Mouse (Mus musculus): Measurements from ENCODE around the gene Tsx. TPM values are rescaled to one million over a fixed set of nuclear protein-coding genes. Genes with fewer than 3 reads are reported as not detected.

The Tsx gene
- total and polyA plus RNA-seq, 2 experiments from 2014 or later: 0.52 TPM; not detected in 1

DNA sequence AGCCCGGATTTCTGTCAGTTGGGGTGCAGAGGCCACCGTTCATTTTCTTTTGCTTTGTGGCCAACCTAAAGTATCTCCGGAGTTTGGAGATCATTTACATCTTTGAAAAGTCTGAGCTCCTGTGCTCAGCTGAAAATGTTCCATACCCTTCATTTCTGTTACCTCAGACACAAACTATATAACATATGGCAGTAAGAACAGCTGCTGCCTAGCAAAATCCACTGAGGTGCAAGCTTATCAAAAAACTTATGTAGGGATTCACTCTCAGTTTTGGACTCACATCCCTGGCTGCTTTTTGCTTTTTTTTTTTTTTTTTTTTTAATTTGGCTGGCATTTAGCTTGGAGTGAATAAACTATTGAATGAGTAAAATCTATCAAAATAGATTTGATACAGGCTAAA, 26.1 kb upstream of the Tsx start:
- ATAC-seq (no peak), DNase-seq (no peak)
- Histone ChIP-seq H3K36me3 (ENCODE audit: insufficient read depth) (no peaks in the 10 kb centered on the region), H3K4me2 (ENCODE audit: low read depth) (no peak overlapping the region), H3K4me1 (ENCODE audit: insufficient read depth) (no peaks in the 10 kb centered on the region), H3K9ac (no peak overlapping the region), H3K27ac (ENCODE audit: low read depth, low read length) (no peak overlapping the region), H3K9me3 (ENCODE audit: low read length) (no peaks in the 10 kb centered on the region), H3K4me3 (ENCODE audit: low read depth, low read length) (no peak overlapping the region), H3K27me3 (ENCODE audit: insufficient read depth, low read length) (peaks cover 3% of the 10 kb centered on the region; the same call in 1 of the 2 replicates)
- 59% methylated on average over 3 of the region's 3 CpGs for WGBS
- no peak for TF ChIP-seq CTCF (IDR thresholded peaks at IDR 0.05; ENCODE audit: low read depth)

DNA sequence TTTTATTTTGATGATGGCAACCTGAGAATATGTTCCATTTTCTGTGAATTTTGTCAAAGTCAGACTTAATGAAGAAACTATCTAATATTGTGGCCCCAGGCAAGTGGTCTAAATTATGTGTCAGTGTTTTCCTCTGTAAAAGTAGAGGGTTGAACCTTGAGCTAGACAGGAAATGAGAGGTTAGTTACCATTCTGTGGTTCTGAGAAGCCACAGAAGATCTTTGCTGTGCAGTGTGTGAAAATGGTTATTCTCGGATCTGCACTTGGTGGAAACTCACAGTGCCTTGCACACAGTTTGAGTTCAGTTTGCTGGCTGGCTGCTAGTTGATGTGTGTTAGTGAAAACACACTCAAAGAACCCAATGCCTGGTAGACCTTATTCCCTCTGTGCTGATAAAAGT, 20.4 kb upstream of the Tsx start:
- Histone ChIP-seq H3K27ac (ENCODE audit: low read depth, low read length) (no peak overlapping the region), H3K4me2 (ENCODE audit: low read depth) (no peak overlapping the region), H3K36me3 (ENCODE audit: insufficient read depth) (no peaks in the 10 kb centered on the region), H3K9ac (no peak overlapping the region), H3K27me3 (ENCODE audit: insufficient read depth, low read length) (no peaks in the 10 kb centered on the region; the same call in 1 of the 2 replicates), H3K4me1 (ENCODE audit: insufficient read depth) (no peaks in the 10 kb centered on the region), H3K9me3 (ENCODE audit: low read length) (no peaks in the 10 kb centered on the region), H3K4me3 (ENCODE audit: low read depth, low read length) (no peak overlapping the region)
- no peak for TF ChIP-seq CTCF (IDR thresholded peaks at IDR 0.05; ENCODE audit: low read depth)
- 74% methylated on average over 1 of the region's 1 CpGs for WGBS
- DNase-seq (no peak), ATAC-seq (no peak)

DNA sequence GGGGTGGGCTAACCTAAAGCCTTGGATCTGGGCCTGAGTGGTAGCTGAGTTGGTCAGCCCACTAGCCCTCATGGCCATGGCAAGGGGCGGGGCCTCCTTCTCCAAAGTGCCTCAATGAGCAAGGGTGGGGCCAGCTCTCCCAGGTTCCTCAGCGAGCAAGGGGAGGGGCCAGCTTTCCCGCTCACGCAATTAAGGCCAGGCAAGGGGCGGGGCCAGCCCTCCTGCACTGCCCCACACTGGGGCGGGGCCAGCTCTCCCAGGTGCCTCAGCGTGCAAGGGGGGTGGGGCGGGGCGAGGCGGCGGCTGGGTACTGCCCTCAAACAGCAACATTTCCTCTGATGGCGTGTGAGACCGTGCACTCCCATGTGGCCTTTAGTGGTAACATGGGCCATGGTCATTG, 9.2 kb upstream of the Tsx start:
- ATAC-seq (no peak), DNase-seq (no peak)
- H3K4me2 ChIP-seq (ENCODE audit: low read depth): no peak overlapping the region
- H3K4me3 ChIP-seq (ENCODE audit: low read depth, low read length): no peak overlapping the region
- 39% methylated on average over 13 of the region's 13 CpGs for WGBS
- H3K27me3 ChIP-seq (ENCODE audit: insufficient read depth, low read length): no peaks in the 10 kb centered on the region; the same call in 1 of the 2 replicates
- no peaks in the 10 kb centered on the region for H3K4me1 ChIP-seq (ENCODE audit: insufficient read depth)
- no peaks in the 10 kb centered on the region for H3K36me3 ChIP-seq (ENCODE audit: insufficient read depth)
- no peak for TF ChIP-seq CTCF (IDR thresholded peaks at IDR 0.05; ENCODE audit: low read depth)
- no peak overlapping the region for H3K27ac ChIP-seq (ENCODE audit: low read depth, low read length)
- no peaks in the 10 kb centered on the region for H3K9me3 ChIP-seq (ENCODE audit: low read length)
- no peak overlapping the region for H3K9ac ChIP-seq

DNA sequence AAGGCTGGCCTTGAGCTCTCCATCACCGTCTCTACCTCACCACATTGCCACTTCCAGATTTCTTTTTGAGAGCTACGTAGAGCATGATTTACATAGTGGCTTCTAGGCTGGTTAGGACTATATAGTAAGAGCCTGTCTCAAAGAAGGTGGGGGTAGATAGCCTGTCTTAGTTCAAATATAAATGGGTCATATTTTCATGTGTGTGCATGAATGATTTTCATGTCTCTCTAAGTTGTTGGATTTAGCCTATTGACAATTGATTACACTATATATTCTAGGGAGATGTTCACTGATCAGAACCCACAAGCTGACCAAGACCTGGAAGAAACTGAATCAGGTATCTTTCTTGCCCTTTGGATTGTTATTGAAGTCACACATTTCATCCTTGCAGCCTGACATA, 7.4 kb downstream of the Tsx start, which contains the start of gene Gm26992:
Gm26992 (plus strand) TSS at position 301 of the 400 bp plus-strand sequence.
- no peak for TF ChIP-seq CTCF (IDR thresholded peaks at IDR 0.05; ENCODE audit: low read depth)
- Histone ChIP-seq H3K36me3 (ENCODE audit: insufficient read depth) (no peaks in the 10 kb centered on the region), H3K27me3 (ENCODE audit: insufficient read depth, low read length) (no peaks in the 10 kb centered on the region), H3K9ac (no peak within 1 kb of the TSS), H3K4me2 (ENCODE audit: low read depth) (no peak within 1 kb of the TSS), H3K4me1 (ENCODE audit: insufficient read depth) (no peaks in the 10 kb centered on the region), H3K27ac (ENCODE audit: low read depth, low read length) (no peak within 1 kb of the TSS), H3K4me3 (ENCODE audit: low read depth, low read length) (no peak within 1 kb of the TSS), H3K9me3 (ENCODE audit: low read length) (no peaks in the 10 kb centered on the region)
- no peak for ATAC-seq
- no peak for DNase-seq
- WGBS: 87% methylated on average over 2 of the region's 2 CpGs

DNA sequence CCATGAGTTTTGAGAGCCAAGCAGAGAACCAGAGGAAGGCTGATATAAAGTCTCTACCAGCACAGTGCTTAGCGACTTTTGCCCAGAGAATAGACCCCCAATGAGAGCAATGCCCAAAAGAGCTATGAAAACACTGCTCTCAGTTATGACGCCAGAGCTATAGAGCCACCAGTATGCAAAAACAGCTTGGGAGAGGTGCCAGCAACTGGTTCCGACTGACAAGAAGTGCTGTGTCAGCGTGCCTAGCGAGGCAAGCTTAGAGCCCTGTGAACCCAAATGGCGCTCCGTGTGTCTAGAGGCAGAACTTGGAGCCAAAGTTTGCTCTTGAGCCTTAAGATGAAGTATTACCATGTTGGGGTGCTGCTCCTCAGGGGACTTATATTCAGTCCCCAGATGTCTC, 13.4 kb downstream of the Tsx start:
- Histone ChIP-seq H3K9ac (no peak overlapping the region), H3K4me2 (ENCODE audit: low read depth) (no peak overlapping the region), H3K4me3 (ENCODE audit: low read depth, low read length) (no peak overlapping the region), H3K27me3 (ENCODE audit: insufficient read depth, low read length) (no peaks in the 10 kb centered on the region; the same call in 1 of the 2 replicates), H3K36me3 (ENCODE audit: insufficient read depth) (no peaks in the 10 kb centered on the region), H3K4me1 (ENCODE audit: insufficient read depth) (no peaks in the 10 kb centered on the region), H3K9me3 (ENCODE audit: low read length) (no peaks in the 10 kb centered on the region), H3K27ac (ENCODE audit: low read depth, low read length) (no peak overlapping the region)
- 68% methylated on average over 7 of the region's 7 CpGs for WGBS
- DNase-seq (no peak), ATAC-seq (no peak)
- no peak for TF ChIP-seq CTCF (IDR thresholded peaks at IDR 0.05; ENCODE audit: low read depth)

DNA sequence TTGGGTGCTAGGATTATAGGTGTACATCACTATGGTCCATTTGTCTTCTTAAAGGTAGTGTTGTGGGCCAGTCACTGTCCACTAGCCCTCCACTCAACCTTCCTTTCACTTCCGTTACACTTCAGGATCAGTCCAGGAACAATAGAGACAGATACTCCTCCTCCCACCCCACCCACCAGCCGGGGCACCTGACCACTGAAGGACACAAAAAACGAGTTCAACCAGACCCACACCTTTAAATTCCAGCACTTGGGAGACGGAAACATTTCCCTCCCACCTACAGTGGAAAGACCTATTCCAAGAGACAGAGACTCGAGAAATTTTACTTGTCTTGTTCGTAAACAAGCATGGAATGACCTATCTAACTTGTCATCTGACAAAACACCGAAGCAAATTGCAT, 18.0 kb downstream of the Tsx start:
- Histone ChIP-seq H3K4me2 (ENCODE audit: low read depth) (no peak overlapping the region), H3K27me3 (ENCODE audit: insufficient read depth, low read length) (no peaks in the 10 kb centered on the region; the same call in 1 of the 2 replicates), H3K9me3 (ENCODE audit: low read length) (no peaks in the 10 kb centered on the region), H3K36me3 (ENCODE audit: insufficient read depth) (no peaks in the 10 kb centered on the region), H3K9ac (no peak overlapping the region), H3K4me3 (ENCODE audit: low read depth, low read length) (no peak overlapping the region), H3K27ac (ENCODE audit: low read depth, low read length) (no peak overlapping the region), H3K4me1 (ENCODE audit: insufficient read depth) (no peaks in the 10 kb centered on the region)
- no peak for ATAC-seq
- TF ChIP-seq CTCF (IDR thresholded peaks at IDR 0.05; ENCODE audit: low read depth): no peak
- 75% methylated on average over 7 of the region's 7 CpGs for whole genome bisulfite sequencing
- no peak for DNase-seq

DNA sequence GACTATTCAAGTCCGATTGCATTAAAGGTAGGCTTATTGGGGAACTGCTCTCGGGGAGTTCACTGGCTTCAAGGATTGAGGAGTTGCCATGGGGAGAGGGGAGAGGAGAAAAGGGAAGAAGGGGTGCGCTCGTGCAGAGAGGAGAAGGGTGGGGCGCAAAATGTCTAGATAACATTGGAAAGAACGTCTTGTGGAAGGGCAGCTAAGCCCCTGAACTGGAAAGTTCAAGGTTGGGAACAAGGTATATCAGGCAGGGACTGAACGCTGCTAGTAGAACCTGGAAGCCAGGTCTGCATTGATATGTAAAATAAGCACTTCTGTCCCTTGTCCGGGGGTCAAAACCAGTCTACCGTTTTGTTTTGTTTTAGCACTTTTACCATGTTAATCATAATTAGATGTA, 23.8 kb downstream of the Tsx start:
- Histone ChIP-seq H3K27ac (ENCODE audit: low read depth, low read length) (no peak overlapping the region), H3K4me3 (ENCODE audit: low read depth, low read length) (no peak overlapping the region), H3K4me1 (ENCODE audit: insufficient read depth) (no peaks in the 10 kb centered on the region), H3K27me3 (ENCODE audit: insufficient read depth, low read length) (no peaks in the 10 kb centered on the region; the same call in 1 of the 2 replicates), H3K36me3 (ENCODE audit: insufficient read depth) (no peaks in the 10 kb centered on the region), H3K9me3 (ENCODE audit: low read length) (no peaks in the 10 kb centered on the region), H3K9ac (no peak overlapping the region), H3K4me2 (ENCODE audit: low read depth) (no peak overlapping the region)
- WGBS: 21% methylated on average over 9 of the region's 9 CpGs
- DNase-seq: no peak
- TF ChIP-seq CTCF (IDR thresholded peaks at IDR 0.05; ENCODE audit: low read depth): no peak
- ATAC-seq: no peak

All from forebrain, postnatal 0 days (tissue).